Mouse (Mus musculus) liver (tissue): ENCODE results near the gene Tmem202.

Experiments
- DNase-seq: peaks from one replicate; pipeline ENCODE4 v3.0.0-alpha.2; 2020; ENCODE audit warnings: mixed read lengths

Gene Tmem202

DNA sequence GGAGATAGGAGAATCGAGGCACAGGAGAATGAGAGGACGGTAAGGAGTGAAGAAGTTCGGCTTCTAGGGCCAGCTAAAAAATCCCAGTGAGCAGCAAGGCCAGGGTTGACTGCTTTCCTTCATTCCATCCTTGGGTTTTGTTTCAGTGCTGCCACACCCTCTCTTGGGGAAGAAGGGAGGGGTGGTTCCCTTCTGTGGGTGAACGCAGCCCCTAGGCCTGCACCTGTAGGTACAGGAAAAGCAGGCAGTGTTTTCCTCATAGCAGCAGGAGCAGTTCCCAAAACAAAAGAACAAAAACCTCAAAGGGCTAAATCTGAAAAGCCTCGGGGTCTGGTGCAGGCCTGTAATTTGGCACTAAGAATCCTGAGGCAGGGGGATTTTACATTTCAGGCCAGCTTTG, 8.0 kb downstream of the Tmem202 start:
- DNase-seq: no peak

DNA sequence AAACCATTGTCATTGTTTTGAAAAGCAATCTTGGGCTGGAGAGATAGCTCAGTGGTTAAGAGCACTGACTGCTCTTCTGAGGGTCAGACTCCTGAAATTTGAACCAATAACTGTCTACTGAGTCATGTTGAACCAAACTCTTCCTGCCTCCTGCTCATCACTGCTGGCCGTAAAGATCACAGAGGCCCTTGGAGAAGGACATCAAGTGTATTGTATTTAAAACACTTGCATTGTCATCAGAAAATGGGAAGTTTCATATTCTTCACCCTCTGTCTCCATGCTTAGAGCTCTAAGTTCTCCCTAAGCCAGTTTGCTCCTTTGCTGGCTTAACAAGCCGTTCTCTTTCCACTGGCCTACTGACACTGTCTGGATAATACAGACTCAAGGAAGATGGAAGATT, 11.4 kb downstream of the Tmem202 start:
- DNase-seq: no peak

DNA sequence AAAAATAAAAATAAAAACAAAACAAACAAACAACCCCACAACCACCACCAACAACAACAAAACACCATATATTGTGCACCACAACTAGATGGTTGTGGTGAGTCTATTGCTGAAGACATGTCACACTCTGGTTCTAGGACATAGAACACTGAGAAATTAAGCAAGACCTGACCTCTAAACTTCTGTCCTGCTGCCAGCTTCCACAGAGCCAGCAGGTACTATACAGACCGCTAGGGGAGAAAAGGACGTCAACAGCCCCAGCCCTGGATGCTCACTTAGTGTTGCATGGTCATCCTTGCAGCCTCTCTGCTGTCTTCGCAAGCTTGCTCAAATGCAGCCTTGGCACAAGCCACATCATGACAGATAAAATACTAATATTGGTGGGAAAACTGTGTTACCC, 12.1 kb downstream of the Tmem202 start:
- DNase-seq: no peak

- no peak for DNase-seq
These were observed 12.9 kb downstream of the Tmem202 start for GRCm38 (mm10) chr9:59526727-59527126.

DNA sequence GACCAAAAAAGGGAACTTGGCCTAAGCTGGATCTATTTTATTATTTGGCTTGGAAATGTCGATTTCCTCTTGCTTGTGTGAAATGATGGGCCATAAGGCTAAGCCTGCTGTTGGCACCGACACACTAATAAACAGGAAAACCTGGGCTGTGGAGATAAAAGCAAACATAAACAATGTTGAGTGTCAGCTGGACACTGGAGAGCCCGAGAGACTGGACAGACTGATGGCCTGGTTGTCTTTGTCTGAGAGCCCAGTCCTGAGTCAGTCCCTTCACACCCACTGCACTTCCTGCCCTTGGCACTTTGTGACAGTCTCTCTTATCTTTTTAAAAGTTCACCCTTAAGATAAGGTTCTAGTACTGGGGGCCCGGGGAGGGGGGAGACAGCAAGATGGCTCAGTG, 16.7 kb downstream of the Tmem202 start:
- DNase-seq: no peak

- no peak for DNase-seq
These were observed 20.3 kb downstream of the Tmem202 start for GRCm38 (mm10) chr9:59519396-59519795.

DNA sequence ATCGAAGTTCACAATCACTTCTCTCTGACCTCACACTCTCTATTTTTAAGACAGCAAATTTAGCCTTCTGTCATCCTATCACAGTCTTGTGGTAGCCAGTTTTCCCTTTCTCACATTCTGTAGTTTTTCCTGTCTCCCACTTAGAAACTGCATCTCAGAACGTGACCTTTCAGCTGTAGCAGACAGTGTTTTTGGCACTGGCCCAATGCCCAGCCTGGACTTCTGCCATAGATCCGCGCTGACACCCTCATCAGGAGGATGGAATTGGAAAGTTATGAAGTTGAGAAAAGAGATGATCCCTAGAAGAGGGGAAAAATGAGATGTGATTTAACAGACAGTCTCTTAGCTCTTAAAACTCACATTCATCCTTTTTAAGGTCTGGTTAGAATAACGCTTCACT, 20.7 kb downstream of the Tmem202 start:
- DNase-seq: no peak

- no peak for DNase-seq
These were observed 22.5 kb downstream of the Tmem202 start for GRCm38 (mm10) chr9:59517127-59517526.

GRCm38 (mm10) chr9:59515069-59515468, 24.6 kb downstream of the Tmem202 start:
- no peak for DNase-seq

DNA sequence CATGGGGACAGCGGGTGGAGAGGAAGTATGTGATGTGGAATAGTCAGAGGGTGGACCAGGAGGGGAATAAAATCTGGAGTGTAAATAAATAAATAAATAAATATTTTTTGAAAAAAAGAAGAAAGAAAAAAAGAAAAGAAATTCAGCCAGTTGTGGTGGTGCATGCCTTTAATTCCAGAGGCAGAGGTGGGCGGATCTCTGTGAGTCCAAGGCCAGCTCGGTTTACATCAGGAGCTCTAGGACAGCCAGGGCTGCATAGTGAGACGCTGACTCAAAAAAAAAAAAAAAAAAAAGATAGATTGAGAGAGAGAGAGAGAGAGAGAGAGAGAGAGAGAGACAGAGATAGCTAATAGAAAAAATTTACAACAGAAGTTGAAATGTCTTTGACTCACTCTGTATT, 27.3 kb downstream of the Tmem202 start:
- no peak for DNase-seq

- no peak for DNase-seq
These were observed 31.5 kb downstream of the Tmem202 start for GRCm38 (mm10) chr9:59508146-59508545.

DNA sequence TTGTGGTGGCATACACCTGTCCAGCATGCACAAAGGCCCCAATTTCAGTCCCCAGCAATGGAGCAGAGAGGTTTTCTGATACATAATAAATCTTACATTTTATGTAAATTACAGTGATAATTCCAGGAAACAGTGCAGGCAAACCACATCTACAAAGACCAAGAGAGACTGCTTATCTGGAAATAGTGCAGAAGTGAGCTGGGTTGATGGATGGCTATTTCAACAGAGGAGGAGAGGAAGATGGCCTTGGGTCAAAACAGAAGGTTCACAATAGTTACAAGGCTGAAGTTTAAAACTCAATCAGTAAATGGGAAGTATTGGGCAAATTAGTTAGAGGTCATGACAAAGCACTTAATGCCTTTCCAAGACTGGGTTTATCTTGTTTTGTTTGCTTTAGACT, 52.3 kb downstream of the Tmem202 start:
- no peak for DNase-seq

DNA sequence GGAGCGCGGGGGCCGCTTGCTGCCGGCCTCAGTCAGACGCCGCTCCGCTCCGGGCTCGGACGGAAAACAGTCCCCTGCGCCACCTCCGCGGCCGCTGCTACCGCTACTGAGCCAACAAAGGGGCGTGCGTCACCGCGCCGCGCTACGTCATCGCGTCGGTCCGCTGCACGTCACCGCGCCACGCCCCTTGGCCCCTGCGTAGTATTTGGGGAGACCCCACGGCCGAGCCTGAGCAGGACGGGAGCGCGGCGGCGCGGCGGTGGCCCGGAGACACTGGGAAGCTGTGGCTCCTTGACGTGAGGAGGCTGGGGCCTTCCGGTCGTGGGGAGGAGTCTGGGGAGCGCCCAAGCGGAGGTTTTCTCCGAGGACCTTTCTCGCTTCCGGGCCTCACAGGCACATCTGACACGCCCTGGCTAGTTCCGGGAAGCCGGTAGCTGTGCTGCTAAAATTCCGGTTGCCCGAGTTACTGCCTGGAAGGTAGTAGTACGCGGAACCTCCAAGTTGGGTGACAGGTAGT, 53.0 kb downstream of the Tmem202 start, which contains the start of gene Arih1:
Gene Arih1, minus strand, starts transcription at position 70 of the 517 bp plus-strand sequence.
- peak; percentile 99 for DNase-seq

DNA sequence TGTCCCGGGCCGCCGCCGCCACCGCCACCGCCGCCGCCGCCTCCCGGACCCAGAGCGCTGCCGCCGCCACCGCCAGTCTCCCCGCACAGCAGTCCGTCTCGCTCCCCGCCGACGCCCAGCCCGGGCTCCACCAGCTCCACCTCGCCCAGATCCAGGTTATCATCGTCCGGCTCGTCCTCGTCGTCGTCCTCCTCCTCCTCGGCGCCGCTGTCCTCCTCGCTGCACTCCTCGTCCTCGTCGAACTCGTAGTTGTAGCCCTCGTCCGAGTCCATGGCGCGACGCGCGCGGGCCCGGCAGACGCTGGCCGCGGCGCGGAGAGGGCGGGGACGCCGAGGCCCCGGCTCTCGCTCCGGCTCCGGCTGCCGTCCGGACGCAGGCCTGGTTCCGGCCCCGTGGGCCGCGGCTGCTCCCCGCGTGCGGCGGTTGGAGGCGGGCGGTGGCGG, 53.5 kb downstream of the Tmem202 start:
- peak; percentile 69 for DNase-seq

DNA sequence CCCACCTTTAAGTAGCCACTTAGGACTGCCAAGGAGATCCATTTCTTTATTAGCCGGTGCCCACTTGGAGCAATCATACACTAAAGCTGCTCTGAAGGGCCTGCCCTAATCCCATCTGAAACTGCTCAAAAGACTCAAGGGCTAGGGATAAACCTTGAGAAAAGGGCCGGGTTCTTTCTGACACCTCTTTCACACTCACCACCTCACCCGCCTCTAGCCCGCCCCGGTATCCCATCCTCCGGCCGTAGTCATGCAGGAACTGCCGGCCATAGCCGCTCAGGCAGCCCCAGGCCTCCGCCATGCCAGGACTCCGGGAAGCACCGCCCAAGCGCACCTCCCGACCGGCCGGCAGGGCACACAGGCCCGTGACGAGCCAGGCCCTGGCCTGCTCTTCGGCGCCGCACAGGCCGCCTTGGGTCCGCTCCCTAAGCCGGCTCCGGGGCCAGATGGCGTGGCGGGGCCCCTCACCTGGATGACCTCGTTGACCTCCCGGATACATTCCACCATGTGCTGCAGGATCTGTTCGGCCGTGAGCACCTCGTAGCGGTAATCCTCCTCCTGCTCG, 54.1 kb downstream of the Tmem202 start:
- DNase-seq: peak; percentile 81

DNA sequence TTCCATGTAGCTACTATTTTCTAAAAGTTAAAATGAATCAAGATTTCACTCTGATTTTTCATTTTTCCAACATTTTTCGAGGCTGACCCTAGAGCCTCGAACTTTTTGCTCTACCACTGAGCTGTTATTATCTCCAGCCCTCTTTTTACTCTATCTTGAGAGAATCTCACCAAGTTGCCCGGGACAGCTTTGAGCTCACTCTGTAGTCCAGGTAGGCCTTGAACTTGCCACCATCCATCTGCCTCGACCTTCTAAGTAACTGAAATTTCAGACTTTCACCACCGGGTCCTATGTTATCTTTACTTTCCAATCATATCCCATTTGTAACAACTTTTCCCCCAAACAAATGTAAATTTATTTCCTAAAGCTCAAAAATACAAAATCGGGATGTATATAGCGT, 54.9 kb downstream of the Tmem202 start:
- no peak for DNase-seq

GRCm38 (mm10) chr9:59482419-59482818, 57.2 kb downstream of the Tmem202 start:
- peak; percentile 70 for DNase-seq

GRCm38 (mm10) chr9:59476617-59477016, 63.0 kb downstream of the Tmem202 start:
- DNase-seq: no peak

- no peak for DNase-seq
These were observed 64.8 kb downstream of the Tmem202 start for GRCm38 (mm10) chr9:59474838-59475237.

GRCm38 (mm10) chr9:59473171-59473570, 66.5 kb downstream of the Tmem202 start:
- no peak for DNase-seq

DNA sequence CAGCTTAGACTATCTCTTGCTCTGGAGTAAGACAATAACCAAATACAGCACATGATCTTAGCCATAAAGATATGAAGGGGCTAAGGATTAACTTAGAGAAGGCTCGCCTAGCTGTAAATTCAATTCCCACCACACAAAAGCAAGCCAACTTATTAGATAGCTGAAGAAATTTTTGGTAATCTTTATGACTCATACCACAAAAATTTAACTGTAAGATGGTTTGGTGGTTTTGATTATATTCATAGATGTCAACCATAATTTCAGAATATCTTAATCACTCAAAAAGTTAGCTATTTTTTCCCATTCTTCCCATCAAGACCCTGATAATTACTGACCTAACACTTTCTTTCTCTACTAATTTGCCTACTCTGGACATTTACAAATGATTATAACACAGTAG, 70.2 kb downstream of the Tmem202 start:
- DNase-seq: no peak
